Mouse (Mus musculus): ENCODE results near the gene Kit. TPM values are rescaled to one million over a fixed set of nuclear protein-coding genes. Genes with fewer than 3 reads are reported as not detected.
A peak's percentile ranks its signal among the peaks of the same experiment; 100 is the strongest.

The Kit gene
- total RNA-seq, 2 experiments from 2014 or later = 120 to 178 TPM

- ATAC-seq (replicated peaks; ENCODE audit: poor library complexity, severe bottlenecking) = peak; percentile 64
These were observed 15.0 kb downstream of the Kit start for GRCm38 (mm10) chr5:75589552-75590346.

DNA sequence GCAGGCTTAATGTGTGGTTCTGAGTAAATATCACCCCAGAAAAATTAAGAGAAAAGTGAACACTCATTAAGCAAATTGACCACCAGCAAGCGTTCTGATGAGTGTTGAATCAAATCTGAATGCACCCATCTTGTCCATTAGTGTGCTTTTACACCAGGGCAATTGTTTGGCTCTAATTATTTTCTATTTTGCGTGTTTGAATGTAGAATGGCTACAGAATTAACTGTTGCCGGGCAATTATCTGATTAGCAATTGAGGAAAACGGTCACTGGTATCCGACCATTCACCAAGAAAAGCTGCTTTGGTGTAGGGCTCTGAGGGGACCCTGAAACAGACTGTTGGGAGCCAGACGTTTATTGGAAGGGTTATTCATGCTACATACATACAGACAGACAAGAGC, 16.2 kb downstream of the Kit start:
- ATAC-seq (replicated peaks; ENCODE audit: poor library complexity, severe bottlenecking) = no peak

- ATAC-seq (replicated peaks; ENCODE audit: poor library complexity, severe bottlenecking) = no peak
These were observed 16.9 kb downstream of the Kit start for GRCm38 (mm10) chr5:75591567-75591966.

DNA sequence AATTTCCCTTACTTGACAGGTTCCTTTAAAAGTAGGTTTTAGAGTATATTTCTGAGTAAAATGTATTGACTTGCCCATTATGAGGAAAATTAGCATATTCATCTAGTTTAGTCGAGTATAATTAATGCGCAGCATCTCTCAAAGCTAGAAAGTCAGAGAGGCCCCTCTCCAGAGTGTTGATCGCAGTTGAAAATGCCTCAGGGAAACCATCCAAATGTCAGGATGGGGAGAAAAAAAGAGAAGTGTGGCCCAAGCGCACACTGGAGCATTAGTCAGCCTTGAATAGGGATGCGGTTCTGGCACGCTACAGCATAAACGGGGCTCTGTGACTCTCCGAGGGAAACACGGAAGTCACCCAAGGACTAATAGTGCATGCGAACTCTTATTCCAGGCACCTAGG, 20.6 kb downstream of the Kit start:
- 0 out of 2 replicates have a peak, but pooled peaks have one; percentile 14 for ATAC-seq (replicated peaks; ENCODE audit: poor library complexity, severe bottlenecking)

- ATAC-seq (replicated peaks; ENCODE audit: poor library complexity, severe bottlenecking) = no peak
These were observed 21.5 kb downstream of the Kit start for GRCm38 (mm10) chr5:75596211-75596610.

- ATAC-seq (replicated peaks; ENCODE audit: poor library complexity, severe bottlenecking) = no peak
These were observed 22.6 kb downstream of the Kit start for GRCm38 (mm10) chr5:75597316-75597715.

- ATAC-seq (replicated peaks; ENCODE audit: poor library complexity, severe bottlenecking) = no peak
These were observed 23.8 kb downstream of the Kit start for GRCm38 (mm10) chr5:75598491-75598890.

- no peak for ATAC-seq (replicated peaks; ENCODE audit: poor library complexity, severe bottlenecking)
These were observed 25.3 kb downstream of the Kit start for GRCm38 (mm10) chr5:75599991-75600390.

DNA sequence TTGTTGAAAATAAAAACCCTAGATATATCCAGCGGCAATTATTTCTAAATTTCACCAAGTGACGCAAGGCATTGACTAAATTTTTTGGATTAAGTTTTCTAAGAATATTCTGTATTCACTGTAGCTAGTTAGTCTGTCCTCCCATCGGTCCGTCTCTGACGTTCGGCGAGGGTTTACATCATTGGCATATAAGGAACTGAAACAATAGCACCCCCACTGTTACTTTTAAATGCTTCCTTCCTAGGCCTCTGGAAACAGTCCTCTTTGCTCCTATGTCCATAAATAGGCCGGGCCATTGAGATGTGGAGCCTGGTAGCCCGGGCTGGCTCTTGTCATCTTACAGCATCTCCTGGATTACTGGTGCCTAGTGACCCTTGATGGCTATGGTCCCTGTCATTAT, 29.5 kb downstream of the Kit start:
- ATAC-seq (replicated peaks; ENCODE audit: poor library complexity, severe bottlenecking) = peak; percentile 85

- ATAC-seq (replicated peaks; ENCODE audit: poor library complexity, severe bottlenecking) = no peak
These were observed 32.2 kb downstream of the Kit start for GRCm38 (mm10) chr5:75606898-75607297.

- ATAC-seq (replicated peaks; ENCODE audit: poor library complexity, severe bottlenecking) = no peak
These were observed 33.3 kb downstream of the Kit start for GRCm38 (mm10) chr5:75607971-75608370.

DNA sequence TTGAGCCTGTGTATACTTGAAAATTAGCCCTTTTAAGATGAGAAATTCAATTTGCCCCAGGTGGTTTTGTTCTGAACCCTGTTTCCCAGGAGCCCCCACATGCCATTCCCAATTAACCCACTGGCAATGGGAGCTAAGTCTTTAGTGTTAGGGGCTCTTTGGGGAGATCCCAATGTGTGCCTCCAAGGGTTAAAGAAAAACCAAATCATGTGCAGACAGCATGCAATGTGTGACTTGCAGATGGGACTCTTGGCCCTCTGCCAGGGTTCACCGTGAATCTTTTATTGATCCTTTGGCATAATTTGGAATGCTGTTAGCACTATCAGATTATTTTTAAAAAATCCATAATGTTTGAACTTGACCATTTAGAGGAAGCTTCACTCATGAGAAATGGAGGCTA, 37.7 kb downstream of the Kit start:
- no peak for ATAC-seq (replicated peaks; ENCODE audit: poor library complexity, severe bottlenecking)

DNA sequence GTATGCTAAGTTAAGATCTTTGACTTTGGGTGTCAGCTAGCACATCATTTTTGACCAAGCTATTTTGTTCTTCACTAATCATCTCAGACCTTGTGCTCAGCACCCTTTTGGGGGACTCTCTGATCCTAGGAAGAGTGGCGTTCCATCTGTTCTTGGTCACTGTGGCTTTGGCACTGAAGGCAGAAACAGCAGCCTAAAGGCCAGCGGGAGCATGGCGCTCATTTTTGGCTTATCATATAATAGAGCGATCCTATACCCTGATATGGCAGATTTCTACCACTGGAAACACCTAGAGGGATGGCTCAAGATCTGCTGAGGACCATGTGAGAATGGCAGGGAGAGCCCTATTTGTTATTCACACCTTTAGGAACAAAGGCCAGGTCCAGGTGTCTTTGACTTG, 38.2 kb downstream of the Kit start:
- ATAC-seq (replicated peaks; ENCODE audit: poor library complexity, severe bottlenecking) = no peak

DNA sequence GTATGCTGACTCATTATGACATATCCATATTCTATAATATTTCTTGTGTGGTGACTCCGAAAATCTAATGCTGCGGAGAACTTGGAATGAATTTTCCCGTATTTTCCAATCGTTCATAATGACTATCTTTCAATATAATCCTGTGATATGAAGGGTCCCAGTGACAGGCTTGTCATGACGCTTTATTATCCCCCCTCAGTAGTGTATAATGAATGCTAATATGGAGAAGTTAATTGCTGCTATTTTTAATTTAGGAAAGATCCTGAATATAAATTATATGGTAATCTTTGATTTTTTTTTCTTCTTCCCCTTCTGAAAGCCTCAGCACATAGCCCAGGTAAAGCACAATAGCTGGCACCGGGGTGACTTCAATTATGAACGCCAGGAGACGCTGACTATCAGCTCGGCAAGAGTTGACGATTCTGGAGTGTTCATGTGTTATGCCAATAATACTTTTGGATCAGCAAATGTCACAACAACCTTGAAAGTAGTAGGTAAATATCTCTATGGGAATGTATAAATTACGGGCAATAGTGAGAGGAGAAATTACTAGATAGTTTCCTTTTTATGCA, 40.4 kb downstream of the Kit start:
- no peak for ATAC-seq (replicated peaks; ENCODE audit: poor library complexity, severe bottlenecking)

GRCm38 (mm10) chr5:75615624-75616023, 40.9 kb downstream of the Kit start:
- ATAC-seq (replicated peaks; ENCODE audit: poor library complexity, severe bottlenecking) = peak; percentile 88

- ATAC-seq (replicated peaks; ENCODE audit: poor library complexity, severe bottlenecking) = peak; percentile 18; the same call in 1 of the 2 replicates
These were observed 47.7 kb downstream of the Kit start for GRCm38 (mm10) chr5:75622401-75622800.

DNA sequence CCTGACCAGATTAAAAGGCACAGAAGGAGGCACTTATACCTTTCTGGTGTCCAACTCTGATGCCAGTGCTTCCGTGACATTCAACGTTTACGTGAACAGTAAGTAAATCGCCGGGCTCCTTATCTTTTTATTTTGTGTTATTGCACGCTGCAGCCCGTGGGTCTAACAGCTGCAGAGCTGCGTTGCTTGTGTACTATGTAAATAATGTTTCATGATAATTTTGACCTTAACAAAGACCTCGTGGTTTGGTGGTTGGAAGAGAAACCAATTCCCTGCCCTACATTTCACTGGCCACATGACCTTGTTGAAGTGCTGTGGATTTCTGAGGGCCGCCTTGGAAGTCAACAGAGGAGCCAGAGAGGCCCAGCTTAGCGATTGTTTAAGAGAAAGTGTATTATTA, 48.3 kb downstream of the Kit start:
- no peak for ATAC-seq (replicated peaks; ENCODE audit: poor library complexity, severe bottlenecking)

- no peak for ATAC-seq (replicated peaks; ENCODE audit: poor library complexity, severe bottlenecking)
These were observed 48.8 kb downstream of the Kit start for GRCm38 (mm10) chr5:75623520-75623919.

DNA sequence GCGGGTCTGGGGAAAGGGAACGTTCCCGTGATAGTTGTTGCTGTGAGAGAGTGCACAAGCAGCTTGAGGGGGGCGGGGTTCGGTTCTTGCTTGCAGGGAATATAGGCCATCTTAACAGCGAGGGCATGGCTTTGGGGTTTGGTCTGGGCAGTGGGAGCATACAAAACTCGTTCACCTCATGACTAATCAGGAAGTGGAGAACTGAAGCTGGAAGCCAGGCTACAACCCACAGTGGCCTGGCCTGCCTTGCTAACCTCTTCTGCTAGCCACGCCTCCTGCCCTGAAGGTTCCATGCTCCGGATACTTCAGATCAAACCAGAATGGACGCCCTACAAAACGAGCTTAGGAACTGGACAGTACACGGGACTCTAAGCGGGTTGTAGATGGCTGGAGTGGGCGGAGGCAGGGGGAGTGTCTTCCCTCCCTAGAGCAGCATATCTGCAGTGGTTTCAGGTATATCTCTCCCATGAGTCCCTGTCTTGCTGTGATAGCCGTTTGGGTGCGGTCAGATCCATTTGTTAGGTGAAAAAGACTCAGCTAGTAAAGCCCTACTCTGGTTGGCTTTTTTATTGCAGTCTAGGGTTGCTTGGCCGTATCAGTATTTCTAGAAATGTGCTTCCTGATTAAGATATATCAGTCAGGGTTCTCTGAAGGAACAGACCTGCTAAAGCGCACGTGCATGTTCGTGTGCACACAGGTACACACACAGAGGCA, 49.4 kb downstream of the Kit start:
- ATAC-seq (replicated peaks; ENCODE audit: poor library complexity, severe bottlenecking) = peak; percentile 52

DNA sequence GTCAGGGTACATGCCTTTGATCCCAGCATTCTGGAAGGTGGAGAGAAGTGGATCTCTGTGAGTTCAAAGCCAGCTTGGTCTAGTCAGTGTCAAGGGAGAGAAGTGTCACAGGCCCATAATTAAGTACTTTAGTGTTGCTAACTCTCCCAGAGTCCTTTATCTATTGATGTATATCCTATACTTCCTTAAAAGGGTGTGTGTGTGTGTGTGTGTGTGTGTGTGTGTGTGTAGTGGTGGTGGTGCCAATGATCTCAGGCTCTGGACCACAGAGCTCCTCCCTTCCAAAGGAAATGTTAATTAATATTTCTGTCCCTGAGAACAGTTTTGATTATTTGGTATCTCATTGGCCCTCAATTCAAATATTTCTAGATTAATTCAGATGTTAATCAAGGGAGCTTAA, 50.3 kb downstream of the Kit start:
- no peak for ATAC-seq (replicated peaks; ENCODE audit: poor library complexity, severe bottlenecking)

GRCm38 (mm10) chr5:75626284-75626683, 51.6 kb downstream of the Kit start:
- no peak for ATAC-seq (replicated peaks; ENCODE audit: poor library complexity, severe bottlenecking)
